Mouse (Mus musculus): ENCODE results near the gene Ass1. TPM values are rescaled to one million over a fixed set of nuclear protein-coding genes. Genes with fewer than 3 reads are reported as not detected.
A peak's percentile ranks its signal among the peaks of the same experiment; 100 is the strongest.

The Ass1 gene
- polyA plus RNA-seq, 1 experiment from 2014 or later: 72.0 TPM

- H3K9ac ChIP-seq (ENCODE audit: low read length): no peak overlapping the region
- 77% methylated on average over 4 of the region's 4 CpGs for WGBS
- H3K9me3 ChIP-seq (ENCODE audit: control insufficient read depth, low read length): no peaks in the 10 kb centered on the region
- no peak overlapping the region for H3K27ac ChIP-seq (ENCODE audit: low read length)
- no peaks in the 10 kb centered on the region for H3K36me3 ChIP-seq (ENCODE audit: control insufficient read depth, insufficient read depth, low read length)
- peaks cover 5% of the 10 kb centered on the region; the same call in 1 of the 2 replicates for H3K4me1 ChIP-seq (replicated peaks; ENCODE audit: control insufficient read depth, insufficient read depth, low read length)
- H3K27me3 ChIP-seq (ENCODE audit: control insufficient read depth, insufficient read depth, low read depth, low read length): no peaks in the 10 kb centered on the region
- H3K4me2 ChIP-seq (ENCODE audit: low read depth, low read length): no peak overlapping the region
- H3K4me3 ChIP-seq (ENCODE audit: low read length): no peak overlapping the region
- ATAC-seq (ENCODE audit: low read depth): no peak
These were observed 24.0 kb upstream of the Ass1 start for GRCm38 (mm10) chr2:31446036-31446435.

- WGBS: 63% methylated on average over 4 of the region's 4 CpGs
- Histone ChIP-seq H3K4me3 (ENCODE audit: low read length) (no peak overlapping the region), H3K36me3 (ENCODE audit: control insufficient read depth, insufficient read depth, low read length) (no peaks in the 10 kb centered on the region), H3K4me1 (replicated peaks; ENCODE audit: control insufficient read depth, insufficient read depth, low read length) (peaks cover 5% of the 10 kb centered on the region; the same call in 1 of the 2 replicates), H3K9me3 (ENCODE audit: control insufficient read depth, low read length) (no peaks in the 10 kb centered on the region), H3K27me3 (ENCODE audit: control insufficient read depth, insufficient read depth, low read depth, low read length) (no peaks in the 10 kb centered on the region), H3K4me2 (ENCODE audit: low read depth, low read length) (no peak overlapping the region), H3K9ac (ENCODE audit: low read length) (no peak overlapping the region), H3K27ac (ENCODE audit: low read length) (no peak overlapping the region)
- no peak for ATAC-seq (ENCODE audit: low read depth)
These were observed 23.6 kb upstream of the Ass1 start for GRCm38 (mm10) chr2:31446456-31446855.

DNA sequence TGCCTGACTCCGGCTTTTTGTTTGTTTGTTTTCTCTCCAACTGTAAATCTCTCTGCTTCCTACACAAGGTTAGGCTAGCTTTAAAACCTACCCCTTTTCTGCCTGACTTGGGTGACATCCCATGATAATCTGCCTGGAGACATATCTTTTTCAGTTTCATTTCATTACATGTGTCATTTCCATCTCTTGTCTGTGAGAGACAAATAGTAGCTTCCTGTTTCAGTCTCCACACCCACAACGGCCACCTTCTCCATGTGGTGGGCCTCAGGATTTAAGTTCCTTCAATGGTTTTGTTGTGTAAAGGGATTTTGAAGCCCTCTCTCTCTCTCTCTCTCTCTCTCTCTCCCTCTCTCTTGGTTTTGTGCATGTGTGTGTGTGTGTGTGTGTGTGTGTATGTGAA, 22.5 kb upstream of the Ass1 start:
- Histone ChIP-seq H3K9me3 (ENCODE audit: control insufficient read depth, low read length) (no peaks in the 10 kb centered on the region), H3K4me1 (replicated peaks; ENCODE audit: control insufficient read depth, insufficient read depth, low read length) (peaks cover 6% of the 10 kb centered on the region; the same call in 1 of the 2 replicates), H3K27me3 (ENCODE audit: control insufficient read depth, insufficient read depth, low read depth, low read length) (no peaks in the 10 kb centered on the region), H3K36me3 (ENCODE audit: control insufficient read depth, insufficient read depth, low read length) (no peaks in the 10 kb centered on the region), H3K9ac (ENCODE audit: low read length) (no peak overlapping the region), H3K4me2 (ENCODE audit: low read depth, low read length) (no peak overlapping the region), H3K27ac (ENCODE audit: low read length) (no peak overlapping the region), H3K4me3 (ENCODE audit: low read length) (no peak overlapping the region)
- 50% methylated on average over 2 of the region's 2 CpGs for whole genome bisulfite sequencing
- no peak for ATAC-seq (ENCODE audit: low read depth)

- no peak overlapping the region for H3K9ac ChIP-seq (ENCODE audit: low read length)
- H3K27me3 ChIP-seq (ENCODE audit: control insufficient read depth, insufficient read depth, low read depth, low read length): no peaks in the 10 kb centered on the region
- H3K4me2 ChIP-seq (ENCODE audit: low read depth, low read length): no peak overlapping the region
- H3K9me3 ChIP-seq (ENCODE audit: control insufficient read depth, low read length): no peaks in the 10 kb centered on the region
- no peak overlapping the region for H3K4me3 ChIP-seq (ENCODE audit: low read length)
- H3K27ac ChIP-seq (ENCODE audit: low read length): peak overlapping the region; percentile 3; the same call in 1 of the 2 replicates
- H3K36me3 ChIP-seq (ENCODE audit: control insufficient read depth, insufficient read depth, low read length): no peaks in the 10 kb centered on the region
- 59% methylated on average over 3 of the region's 3 CpGs for WGBS
- ATAC-seq (ENCODE audit: low read depth): no peak
- peaks cover 18% of the 10 kb centered on the region for H3K4me1 ChIP-seq (replicated peaks; ENCODE audit: control insufficient read depth, insufficient read depth, low read length)
These were observed 21.1 kb upstream of the Ass1 start for GRCm38 (mm10) chr2:31448756-31449440.

DNA sequence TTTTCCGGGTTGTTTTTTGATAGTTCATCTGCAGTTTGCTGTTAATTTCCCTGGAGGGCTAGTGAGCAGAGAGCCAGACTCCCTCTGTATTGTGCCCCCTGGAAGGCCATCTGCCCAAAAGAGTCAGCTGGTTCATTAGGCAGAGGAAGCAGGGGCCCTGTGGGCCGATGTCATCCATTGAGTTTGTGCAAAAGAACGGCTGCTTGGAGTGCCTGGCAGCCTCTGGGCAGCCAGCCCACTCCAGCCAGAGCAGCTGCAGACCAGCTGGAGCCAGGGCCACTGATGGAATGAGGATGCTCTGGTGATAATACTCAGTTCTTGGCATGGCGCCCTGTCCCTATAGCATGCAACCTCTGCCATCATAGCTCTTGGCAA, 20.6 kb upstream of the Ass1 start:
- peak; percentile 37; the same call in 1 of the 2 replicates for ATAC-seq (ENCODE audit: low read depth)
- peaks cover 23% of the 10 kb centered on the region for H3K4me1 ChIP-seq (replicated peaks; ENCODE audit: control insufficient read depth, insufficient read depth, low read length)
- no peak overlapping the region for H3K4me2 ChIP-seq (ENCODE audit: low read depth, low read length)
- 40% methylated on average over 4 of the region's 4 CpGs for WGBS
- H3K4me3 ChIP-seq (ENCODE audit: low read length): no peak overlapping the region
- H3K27me3 ChIP-seq (ENCODE audit: control insufficient read depth, insufficient read depth, low read depth, low read length): no peaks in the 10 kb centered on the region
- H3K27ac ChIP-seq (ENCODE audit: low read length): peak overlapping the region; percentile 3; the same call in 1 of the 2 replicates
- no peak overlapping the region for H3K9ac ChIP-seq (ENCODE audit: low read length)
- no peaks in the 10 kb centered on the region for H3K36me3 ChIP-seq (ENCODE audit: control insufficient read depth, insufficient read depth, low read length)
- no peaks in the 10 kb centered on the region for H3K9me3 ChIP-seq (ENCODE audit: control insufficient read depth, low read length)

GRCm38 (mm10) chr2:31449902-31450301, 20.1 kb upstream of the Ass1 start:
- H3K27ac ChIP-seq (ENCODE audit: low read length): no peak overlapping the region

DNA sequence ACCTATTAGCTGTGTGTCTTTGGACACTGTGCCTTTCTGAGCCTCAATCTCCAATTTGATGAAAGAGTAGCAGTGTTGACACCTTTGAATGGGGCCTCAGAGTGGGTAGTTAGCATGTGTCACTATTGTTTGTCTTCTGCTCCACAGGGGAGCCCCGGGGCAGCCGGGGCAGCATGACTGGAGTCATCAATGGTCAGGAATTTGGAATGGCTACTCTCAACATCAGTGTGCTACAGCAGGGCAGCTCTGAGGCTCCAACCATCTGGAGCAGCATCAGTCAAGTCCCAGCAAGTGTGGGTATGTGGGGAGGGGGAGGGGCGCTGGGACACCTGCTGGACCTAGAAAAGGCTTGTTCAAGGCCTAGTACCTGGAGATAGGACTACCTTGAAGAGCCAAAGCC, 19.3 kb upstream of the Ass1 start:
- Histone ChIP-seq H3K4me3 (ENCODE audit: low read length) (no peak overlapping the region), H3K4me1 (replicated peaks; ENCODE audit: control insufficient read depth, insufficient read depth, low read length) (peaks cover 33% of the 10 kb centered on the region), H3K27ac (ENCODE audit: low read length) (no peak overlapping the region), H3K9ac (ENCODE audit: low read length) (no peak overlapping the region), H3K27me3 (ENCODE audit: control insufficient read depth, insufficient read depth, low read depth, low read length) (no peaks in the 10 kb centered on the region), H3K36me3 (ENCODE audit: control insufficient read depth, insufficient read depth, low read length) (no peaks in the 10 kb centered on the region), H3K9me3 (ENCODE audit: control insufficient read depth, low read length) (no peaks in the 10 kb centered on the region), H3K4me2 (ENCODE audit: low read depth, low read length) (no peak overlapping the region)
- ATAC-seq (ENCODE audit: low read depth): no peak
- WGBS: 32% methylated on average over 3 of the region's 3 CpGs

More at GRCm38 (mm10) chr2:31449902-31450301, 20.1 kb upstream of the Ass1 start:
- Histone ChIP-seq H3K36me3 (ENCODE audit: control insufficient read depth, insufficient read depth, low read length) (no peaks in the 10 kb centered on the region), H3K4me3 (ENCODE audit: low read length) (no peak overlapping the region), H3K27me3 (ENCODE audit: control insufficient read depth, insufficient read depth, low read depth, low read length) (no peaks in the 10 kb centered on the region), H3K4me2 (ENCODE audit: low read depth, low read length) (no peak overlapping the region), H3K9me3 (ENCODE audit: control insufficient read depth, low read length) (no peaks in the 10 kb centered on the region), H3K4me1 (replicated peaks; ENCODE audit: control insufficient read depth, insufficient read depth, low read length) (peaks cover 27% of the 10 kb centered on the region), H3K9ac (ENCODE audit: low read length) (no peak overlapping the region)
- ATAC-seq (ENCODE audit: low read depth): no peak
- WGBS: 87% methylated on average over 4 of the region's 4 CpGs

DNA sequence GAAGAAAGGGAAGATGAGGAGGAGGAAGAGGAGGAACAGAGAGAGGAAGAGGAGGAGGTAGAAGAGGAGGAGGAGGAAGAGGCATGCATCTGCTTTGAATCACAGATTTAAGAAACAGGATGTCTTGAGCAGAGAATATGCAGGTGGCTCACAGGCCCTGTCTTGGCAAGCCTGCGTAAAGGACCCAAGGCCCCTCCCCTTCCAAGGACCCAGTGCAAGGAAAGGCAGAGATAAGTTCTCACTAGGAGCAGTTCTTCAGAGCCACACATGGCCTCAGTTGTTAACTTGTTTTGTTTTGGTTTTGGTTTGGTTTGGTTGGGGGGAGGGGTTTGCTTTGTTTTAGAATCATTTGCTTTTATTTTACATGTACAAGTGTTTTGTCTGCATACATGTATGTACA, 18.5 kb upstream of the Ass1 start:
- Histone ChIP-seq H3K27me3 (ENCODE audit: control insufficient read depth, insufficient read depth, low read depth, low read length) (no peaks in the 10 kb centered on the region), H3K4me3 (ENCODE audit: low read length) (no peak overlapping the region), H3K9me3 (ENCODE audit: control insufficient read depth, low read length) (no peaks in the 10 kb centered on the region), H3K27ac (ENCODE audit: low read length) (no peak overlapping the region), H3K4me1 (replicated peaks; ENCODE audit: control insufficient read depth, insufficient read depth, low read length) (peaks cover 33% of the 10 kb centered on the region), H3K9ac (ENCODE audit: low read length) (no peak overlapping the region), H3K4me2 (ENCODE audit: low read depth, low read length) (no peak overlapping the region), H3K36me3 (ENCODE audit: control insufficient read depth, insufficient read depth, low read length) (no peaks in the 10 kb centered on the region)
- no peak for ATAC-seq (ENCODE audit: low read depth)
- WGBS: 79% methylated on average over 1 of the region's 1 CpGs

GRCm38 (mm10) chr2:31453011-31453410, 17.0 kb upstream of the Ass1 start:
- H3K4me1 ChIP-seq (replicated peaks; ENCODE audit: control insufficient read depth, insufficient read depth, low read length): peaks cover 37% of the 10 kb centered on the region

More at GRCm38 (mm10) chr2:31453011-31453410, 17.0 kb upstream of the Ass1 start:
- Histone ChIP-seq H3K4me3 (ENCODE audit: low read length) (no peak overlapping the region), H3K27me3 (ENCODE audit: control insufficient read depth, insufficient read depth, low read depth, low read length) (no peaks in the 10 kb centered on the region), H3K9ac (ENCODE audit: low read length) (no peak overlapping the region), H3K36me3 (ENCODE audit: control insufficient read depth, insufficient read depth, low read length) (no peaks in the 10 kb centered on the region), H3K27ac (ENCODE audit: low read length) (peak overlapping the region; percentile 89), H3K4me2 (ENCODE audit: low read depth, low read length) (0 out of 2 replicates have a peak overlapping the region, but pooled peaks have one; percentile 8), H3K9me3 (ENCODE audit: control insufficient read depth, low read length) (no peaks in the 10 kb centered on the region)
- peak; percentile 12; the same call in 1 of the 2 replicates for ATAC-seq (ENCODE audit: low read depth)
- WGBS: 66% methylated on average over 13 of the region's 13 CpGs

All from lung, embryonic 16.5 days (tissue).